Mouse (Mus musculus): Measurements from ENCODE around the gene Nfatc4.

GRCm38 (mm10) chr14:55820576-55820975 lies 2.4 kb upstream of the Nfatc4 start:
- TF ChIP-seq CTCF (IDR thresholded peaks at IDR 0.05; ENCODE audit: low read depth, low read length) (no peak), TAL1 (conservative IDR thresholded peaks at IDR 0.05; ENCODE audit: low read depth, low read length) (no peak), GATA1 (IDR thresholded peaks at IDR 0.05; ENCODE audit: borderline replicate concordance, low read length) (no peak), GATA2 (IDR thresholded peaks at IDR 0.05; ENCODE audit: borderline replicate concordance, low read depth, low read length) (no peak)

Data from G1E (cell line).